Mouse (Mus musculus) NIH3T3 (cell line): ENCODE measurements around the gene Abt1.

Experiments
- DNase-seq: peaks from one replicate; pipeline ENCODE4 v3.0.0-alpha.2; 2012; ENCODE audit warnings: low read depth

Gene Abt1

GRCm38 (mm10) chr13:23423286-23424051, at the start of gene Abt1:
TSS of gene Abt1 (minus strand) at chr13:23423866.
- peak; percentile 97 for DNase-seq

GRCm38 (mm10) chr13:23466911-23467310, 43.2 kb upstream of the Abt1 start:
- DNase-seq: peak; percentile 82

GRCm38 (mm10) chr13:23466306-23466705, 42.6 kb upstream of the Abt1 start:
- DNase-seq: no peak

GRCm38 (mm10) chr13:23465600-23466109, 42.0 kb upstream of the Abt1 start, which contains the start of gene Btn1a1:
TSS of gene Btn1a1 (minus strand) at chr13:23465901.
- peak; percentile 19 for DNase-seq

- no peak for DNase-seq
Observed at GRCm38 (mm10) chr13:23464841-23465366, 41.2 kb upstream of the Abt1 start.

GRCm38 (mm10) chr13:23464224-23464637, 40.6 kb upstream of the Abt1 start:
- DNase-seq: no peak

- peak; percentile 74 for DNase-seq
Observed at GRCm38 (mm10) chr13:23463381-23464223, 39.9 kb upstream of the Abt1 start.

GRCm38 (mm10) chr13:23462669-23463068, 39.0 kb upstream of the Abt1 start:
- DNase-seq: no peak

- DNase-seq: no peak
Observed at GRCm38 (mm10) chr13:23462063-23462462, 38.4 kb upstream of the Abt1 start.

- no peak for DNase-seq
Observed at GRCm38 (mm10) chr13:23459264-23459846, 35.7 kb upstream of the Abt1 start.

- DNase-seq: peak; percentile 48
Observed at GRCm38 (mm10) chr13:23453926-23454325, 30.3 kb upstream of the Abt1 start.

GRCm38 (mm10) chr13:23453362-23453862, 29.7 kb upstream of the Abt1 start:
- DNase-seq: peak; percentile 89

GRCm38 (mm10) chr13:23450398-23450797, 26.7 kb upstream of the Abt1 start:
- DNase-seq: peak; percentile 87

- peak; percentile 85 for DNase-seq
Observed at GRCm38 (mm10) chr13:23449235-23450095, 25.8 kb upstream of the Abt1 start.

- DNase-seq: no peak
Observed at GRCm38 (mm10) chr13:23448758-23449157, 25.1 kb upstream of the Abt1 start.

GRCm38 (mm10) chr13:23446498-23446952, 22.9 kb upstream of the Abt1 start:
- peak; percentile 89 for DNase-seq

GRCm38 (mm10) chr13:23445561-23446320, 22.1 kb upstream of the Abt1 start:
- peak; percentile 93 for DNase-seq

- DNase-seq: no peak
Observed at GRCm38 (mm10) chr13:23445156-23445555, 21.5 kb upstream of the Abt1 start.

GRCm38 (mm10) chr13:23444451-23444850, 20.8 kb upstream of the Abt1 start:
- DNase-seq: no peak

GRCm38 (mm10) chr13:23439901-23440300, 16.2 kb upstream of the Abt1 start:
- DNase-seq: no peak
